In genomic region chr2:173073666-173074065, GRCm38 (mm10) we compare ENCODE assay signal across 26 mouse cellular contexts. TPM values are rescaled to one million over a fixed set of nuclear protein-coding genes. Genes with fewer than 3 reads are reported as not detected.
DNase-seq lines count a peak whose midpoint lies in the region; ATAC-seq and TF ChIP-seq lines count a peak whose summit lies in the region.
"Had no signal": no experiment of that assay in that cellular context is flagged by ENCODE, and none has a peak within 500 bp of the region (broad histone marks: within the 10 kb centered on the region; RNA-seq: fewer than 3 reads in every experiment).

No protein-coding gene starts in this region.

- TF ChIP-seq EP300 in liver, postnatal 0 days (IDR thresholded peaks at IDR 0.05; ENCODE audit: low read depth), result no peak

- 0 out of 2 replicates have a peak overlapping the region, but pooled peaks have one; percentile 7 for H3K4me3 ChIP-seq in liver, postnatal 0 days (ENCODE audit: low read depth, low read length)
- H3K4me3 ChIP-seq in liver, embryonic 11.5 days (ENCODE audit: low read depth, low read length), result no peak overlapping the region
- H3K4me3 ChIP-seq in bone marrow, adult 2 months (replicated peaks; ENCODE audit: control insufficient read depth, low read depth, low read length), result peak overlapping the region; percentile 62
- no peak overlapping the region for H3K4me3 ChIP-seq in cerebellum, adult 2 months (replicated peaks; ENCODE audit: insufficient read depth, low read depth, low read length)
- H3K4me3 ChIP-seq: embryonic facial prominence, embryonic 10.5 days; embryonic facial prominence, embryonic 13.5 days; erythroblast, embryonic 14.5 days; forebrain, embryonic 12.5 days; forebrain, embryonic 15.5 days; hindbrain, embryonic 12.5 days; hindbrain, embryonic 15.5 days had no signal

- no peak for TF ChIP-seq POLR2A in bone marrow, adult 2 months (IDR thresholded peaks at IDR 0.05; ENCODE audit: borderline replicate concordance, control insufficient read depth, low read depth, low read length)
- TF ChIP-seq POLR2A in cerebellum, adult 2 months (IDR thresholded peaks at IDR 0.05; ENCODE audit: borderline replicate concordance, insufficient read depth, low read length), result no peak

- peak; percentile 7 for DNase-seq in adrenal gland, postnatal 14 days
- DNase-seq in adrenal gland, adult 18-20 months (ENCODE audit: low spot score in 2 of 2), result no peak
- peak; percentile 12 for DNase-seq in liver, postnatal 0 days
- DNase-seq in liver, embryonic 11.5 days (ENCODE audit: low spot score), result no peak
- DNase-seq in gastrocnemius, postnatal 10 days, result no peak
- DNase-seq in cerebellum, adult 2 months, result no peak
- DNase-seq: adrenal gland, adult 8-10 months; adrenal gland, postnatal 36 days; cerebellum, adult 11 months; cerebellum, adult 8-10 months; cerebellum, postnatal 10 days; cerebellum, postnatal 36 days; embryo, embryonic 11 days; heart, adult 11 months had no signal

- H3K4me1 ChIP-seq in liver, postnatal 0 days (ENCODE audit: insufficient read depth), result 0 out of 2 replicates have a peak, but pooled peaks cover 3% of the 10 kb centered on the region
- H3K4me1 ChIP-seq in liver, embryonic 11.5 days (replicated peaks; ENCODE audit: control insufficient read depth, insufficient read depth, low read length), result no peaks in the 10 kb centered on the region
- H3K4me1 ChIP-seq in bone marrow, adult 2 months (ENCODE audit: control insufficient read depth, insufficient read depth, low read length), result no peaks in the 10 kb centered on the region; the same call in 1 of the 2 replicates
- H3K4me1 ChIP-seq in cerebellum, adult 2 months (ENCODE audit: control insufficient read depth, insufficient read depth, low read length), result no peaks in the 10 kb centered on the region
- H3K4me1 ChIP-seq: embryonic facial prominence, embryonic 10.5 days; embryonic facial prominence, embryonic 13.5 days; forebrain, embryonic 12.5 days; forebrain, embryonic 15.5 days; hindbrain, embryonic 12.5 days; hindbrain, embryonic 15.5 days had no signal

- H3K9me3 ChIP-seq in liver, postnatal 0 days (ENCODE audit: low read length), result no peaks in the 10 kb centered on the region
- H3K9me3 ChIP-seq in liver, embryonic 11.5 days (ENCODE audit: control insufficient read depth, low read length), result no peaks in the 10 kb centered on the region
- H3K9me3 ChIP-seq: forebrain, embryonic 12.5 days; forebrain, embryonic 15.5 days; hindbrain, embryonic 15.5 days had no signal

- ATAC-seq in liver, postnatal 0 days, result no peak
- no peak for ATAC-seq in liver, embryonic 11.5 days (replicated peaks; ENCODE audit: low FRiP score)
- ATAC-seq: forebrain, embryonic 15.5 days had no signal

- no peak for TF ChIP-seq CTCF in liver, postnatal 0 days (IDR thresholded peaks at IDR 0.05; ENCODE audit: low read depth)
- TF ChIP-seq CTCF in bone marrow, adult 2 months (IDR thresholded peaks at IDR 0.05; ENCODE audit: control insufficient read depth, insufficient read depth, low read length), result no peak
- no peak for TF ChIP-seq CTCF in cerebellum, adult 2 months (IDR thresholded peaks at IDR 0.05; ENCODE audit: borderline replicate concordance, insufficient read depth, low read depth, low read length)

- H3K27me3 ChIP-seq in liver, postnatal 0 days (ENCODE audit: insufficient read depth, low read length), result no peaks in the 10 kb centered on the region
- no peaks in the 10 kb centered on the region for H3K27me3 ChIP-seq in liver, embryonic 11.5 days (replicated peaks; ENCODE audit: control insufficient read depth, insufficient read depth, low read length)
- H3K27me3 ChIP-seq in cerebellum, adult 2 months (ENCODE audit: control insufficient read depth, insufficient read depth, low read length), result no peaks in the 10 kb centered on the region
- H3K27me3 ChIP-seq: embryonic facial prominence, embryonic 13.5 days; forebrain, embryonic 12.5 days; forebrain, embryonic 15.5 days; hindbrain, embryonic 12.5 days; hindbrain, embryonic 15.5 days had no signal

- 53% methylated on average over 5 of the region's 5 CpGs for WGBS in liver, postnatal 0 days (ENCODE audit: insufficient replicate concordance)
- 61% methylated on average over 5 of the region's 5 CpGs for WGBS in liver, embryonic 11.5 days
- whole genome bisulfite sequencing in bone marrow, adult 2 months, result 65% methylated on average over 5 of the region's 5 CpGs
- WGBS in cerebellum, adult 2 months, result 69% methylated on average over 5 of the region's 5 CpGs

- H3K27ac ChIP-seq in liver, postnatal 0 days (ENCODE audit: low read depth), result peak overlapping the region; percentile 8; the same call in 1 of the 2 replicates
- H3K27ac ChIP-seq in liver, embryonic 11.5 days (ENCODE audit: low read depth, low read length), result no peak overlapping the region
- H3K27ac ChIP-seq in bone marrow, adult 2 months (ENCODE audit: control insufficient read depth, insufficient read depth, low read depth, low read length, poor library complexity), result peak overlapping the region; percentile 88
- H3K27ac ChIP-seq in cerebellum, adult 2 months (ENCODE audit: insufficient read depth, low read length), result no peak overlapping the region
- H3K27ac ChIP-seq: embryonic facial prominence, embryonic 10.5 days; embryonic facial prominence, embryonic 13.5 days; forebrain, embryonic 12.5 days; forebrain, embryonic 15.5 days; hindbrain, embryonic 12.5 days; hindbrain, embryonic 15.5 days had no signal

- H3K9ac ChIP-seq in liver, postnatal 0 days (replicated peaks), result no peak overlapping the region
- no peak overlapping the region for H3K9ac ChIP-seq in liver, embryonic 11.5 days (ENCODE audit: low read depth, low read length)
- H3K9ac ChIP-seq: embryonic facial prominence, embryonic 13.5 days; forebrain, embryonic 12.5 days; forebrain, embryonic 15.5 days; hindbrain, embryonic 12.5 days; hindbrain, embryonic 15.5 days had no signal

- no peaks in the 10 kb centered on the region for H3K36me3 ChIP-seq in liver, postnatal 0 days (replicated peaks; ENCODE audit: insufficient read depth, low read length)
- H3K36me3 ChIP-seq in liver, embryonic 11.5 days (ENCODE audit: control insufficient read depth, insufficient read depth, low read length), result no peaks in the 10 kb centered on the region
- H3K36me3 ChIP-seq: embryonic facial prominence, embryonic 10.5 days; embryonic facial prominence, embryonic 13.5 days; forebrain, embryonic 12.5 days; forebrain, embryonic 15.5 days; hindbrain, embryonic 12.5 days; hindbrain, embryonic 15.5 days had no signal

- peak overlapping the region; percentile 16; the same call in 1 of the 2 replicates for H3K4me2 ChIP-seq in liver, postnatal 0 days (ENCODE audit: low read depth, low read length)
- H3K4me2 ChIP-seq in liver, embryonic 11.5 days, result no peak overlapping the region
- H3K4me2 ChIP-seq: embryonic facial prominence, embryonic 13.5 days; forebrain, embryonic 12.5 days; forebrain, embryonic 15.5 days; heart, embryonic 11.5 days; hindbrain, embryonic 12.5 days; hindbrain, embryonic 15.5 days had no signal

RNA-seq across cellular contexts. Expression of gene Ctcfl, which starts 45.7 kb away (rescaled TPM):
- total RNA-seq in adrenal gland, postnatal 14 days (2021), result 0.15 TPM in 2 replicates
- not detected for total RNA-seq in adrenal gland, adult 18-20 months (2021)
- polyA plus RNA-seq in liver, postnatal 0 days (2015; fragmentation: Nextera tagmentation; extraction: Ambion mirVana), result 0.21 and 0.25 TPM in 2 replicates
- polyA plus RNA-seq in liver, embryonic 11.5 days (2014; fragmentation: Nextera tagmentation; extraction: Ambion mirVana), result 0.07 TPM in 1 of 2 replicates, not detected in the other
- not detected in 2 replicates for polyA plus RNA-seq in bone marrow, adult 2 months (2011; ENCODE audit: insufficient read depth, insufficient read length, low replicate concordance, missing spikeins)
- total RNA-seq in gastrocnemius, postnatal 10 days (2021), result not detected
- not detected in 2 replicates for polyA plus RNA-seq in cerebellum, adult 2 months (2012; rRNA removed)
- total RNA-seq: CH12.LX; hematopoietic stem cell, adult 5-6 weeks had no signal
- polyA plus RNA-seq: cortical plate, adult 2 months; erythroblast, embryonic 14.5 days had no signal

RNA-seq across cellular contexts. Expression of gene Rbm38, which starts 53.4 kb away (rescaled TPM):
- 31.6 and 36.2 TPM in 2 replicates for total RNA-seq in adrenal gland, postnatal 14 days (2021)
- total RNA-seq in adrenal gland, adult 18-20 months (2021), result 10 to 100 TPM; 14.8 to 21.2 TPM
- 124 and 126 TPM in 2 replicates for polyA plus RNA-seq in liver, postnatal 0 days (2015; fragmentation: Nextera tagmentation; extraction: Ambion mirVana)
- 209 and 222 TPM in 2 replicates for polyA plus RNA-seq in liver, embryonic 11.5 days (2014; fragmentation: Nextera tagmentation; extraction: Ambion mirVana)
- polyA plus RNA-seq in bone marrow, adult 2 months (2011; ENCODE audit: insufficient read depth, insufficient read length, low replicate concordance, missing spikeins), result 204 and 219 TPM in 2 replicates
- 100 to 1,000 TPM; 121 to 129 TPM for total RNA-seq in gastrocnemius, postnatal 10 days (2021)
- polyA plus RNA-seq in cerebellum, adult 2 months (2012; rRNA removed), result 9.0 and 10.1 TPM in 2 replicates

Comparison
In these comparisons a context has a peak if more than half of its experiments do, and no peak if none do; other contexts are left out.
1. DNase-seq: peak in adrenal gland, postnatal 14 days (single experiment) and liver, postnatal 0 days (single experiment); none in adrenal gland, adult 18-20 months (0 of 2), liver, embryonic 11.5 days (single experiment), gastrocnemius, postnatal 10 days (single experiment) and cerebellum, adult 2 months (0 of 2).
2. H3K27ac ChIP-seq: peak in liver, postnatal 0 days (single experiment) and bone marrow, adult 2 months (single experiment); none in liver, embryonic 11.5 days (single experiment) and cerebellum, adult 2 months (single experiment).
3. H3K4me3 ChIP-seq: peak in liver, postnatal 0 days (single experiment) and bone marrow, adult 2 months (single experiment); none in liver, embryonic 11.5 days (single experiment) and cerebellum, adult 2 months (single experiment).
4. RNA of gene Rbm38, which starts 53.4 kb away (polyA plus RNA-seq): 204 to 219 TPM in bone marrow, adult 2 months, 209 to 222 TPM in liver, embryonic 11.5 days and 124 to 126 TPM in liver, postnatal 0 days; 9.0 to 10.1 TPM in cerebellum, adult 2 months; every median in the first group is over 10 times any median in the second.